Mouse (Mus musculus): Measurements from ENCODE around the gene Abcb8. TPM values are rescaled to one million over a fixed set of nuclear protein-coding genes. Genes with fewer than 3 reads are reported as not detected.

Abcb8 gene
- polyA plus RNA-seq, 1 experiment: 10.6 TPM

DNA sequence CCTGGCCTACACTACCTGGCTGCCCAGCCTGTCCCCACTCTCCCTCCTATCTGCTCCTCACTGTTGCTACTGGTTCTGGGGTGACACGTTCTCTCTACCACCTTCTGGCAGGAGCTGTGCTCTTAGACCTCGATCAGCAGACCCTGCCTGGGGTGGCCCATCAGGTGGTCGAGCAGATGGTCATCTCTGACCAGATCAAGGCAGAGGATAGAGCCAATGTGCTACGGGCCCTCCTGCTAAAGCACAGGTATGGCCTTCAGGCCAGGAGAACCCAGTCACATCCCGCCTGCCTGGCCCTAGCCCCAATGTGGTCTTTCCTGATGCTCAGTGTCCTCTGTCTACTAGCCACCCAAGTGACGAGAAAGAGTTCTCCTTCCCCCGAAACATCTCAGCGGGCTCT, 40.5 kb downstream of the Abcb8 start:
- Histone ChIP-seq H3K9me3 (no peaks in the 10 kb centered on the region), H3K4me1 (no peaks in the 10 kb centered on the region), H3K4me3 (replicated peaks) (no peak overlapping the region), H3K36me3 (replicated peaks; ENCODE audit: low read length) (peaks cover 99% of the 10 kb centered on the region), H3K27me3 (replicated peaks) (no peaks in the 10 kb centered on the region)
- TF ChIP-seq FLI1 (IDR thresholded peaks at IDR 0.05; ENCODE audit: low read length): no peak
- TF ChIP-seq GATA1 (IDR thresholded peaks at IDR 0.05; ENCODE audit: borderline replicate concordance, low read length): no peak

GRCm38 (mm10) chr5:24441187-24441586, 47.7 kb downstream of the Abcb8 start:
- Histone ChIP-seq H3K4me1 (peaks cover 30% of the 10 kb centered on the region), H3K27me3 (replicated peaks) (no peaks in the 10 kb centered on the region), H3K9me3 (no peaks in the 10 kb centered on the region), H3K36me3 (replicated peaks; ENCODE audit: low read length) (peaks cover 82% of the 10 kb centered on the region), H3K4me3 (replicated peaks) (no peak overlapping the region)
- no peak for TF ChIP-seq FLI1 (IDR thresholded peaks at IDR 0.05; ENCODE audit: low read length)

DNA sequence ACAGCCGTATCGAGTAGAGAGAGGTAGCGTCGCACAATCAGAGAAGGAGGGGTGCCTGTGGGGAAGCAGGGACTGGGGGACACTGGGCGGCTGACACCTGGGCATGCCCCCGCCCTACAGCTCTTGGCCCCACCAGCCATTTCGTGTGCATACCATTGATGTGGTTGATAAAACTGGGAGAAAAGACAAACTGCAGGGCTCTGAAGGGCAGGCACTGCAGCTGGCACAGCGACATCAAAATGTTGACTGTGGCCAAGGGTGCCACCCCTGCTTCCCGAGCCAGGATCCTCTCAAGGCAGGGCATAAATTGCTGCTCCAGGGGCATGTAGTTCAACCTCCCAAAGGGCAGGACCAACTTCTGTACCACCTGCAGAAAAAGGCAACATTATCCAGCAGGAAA, 48.6 kb downstream of the Abcb8 start:
- peaks cover 39% of the 10 kb centered on the region for H3K4me1 ChIP-seq
- H3K4me3 ChIP-seq (replicated peaks): no peak overlapping the region
- H3K27me3 ChIP-seq (replicated peaks): no peaks in the 10 kb centered on the region
- TF ChIP-seq FLI1 (IDR thresholded peaks at IDR 0.05; ENCODE audit: low read length) (no peak), GATA1 (IDR thresholded peaks at IDR 0.05; ENCODE audit: borderline replicate concordance, low read length) (no peak)
- peaks cover 73% of the 10 kb centered on the region for H3K36me3 ChIP-seq (replicated peaks; ENCODE audit: low read length)
- no peaks in the 10 kb centered on the region for H3K9me3 ChIP-seq

DNA sequence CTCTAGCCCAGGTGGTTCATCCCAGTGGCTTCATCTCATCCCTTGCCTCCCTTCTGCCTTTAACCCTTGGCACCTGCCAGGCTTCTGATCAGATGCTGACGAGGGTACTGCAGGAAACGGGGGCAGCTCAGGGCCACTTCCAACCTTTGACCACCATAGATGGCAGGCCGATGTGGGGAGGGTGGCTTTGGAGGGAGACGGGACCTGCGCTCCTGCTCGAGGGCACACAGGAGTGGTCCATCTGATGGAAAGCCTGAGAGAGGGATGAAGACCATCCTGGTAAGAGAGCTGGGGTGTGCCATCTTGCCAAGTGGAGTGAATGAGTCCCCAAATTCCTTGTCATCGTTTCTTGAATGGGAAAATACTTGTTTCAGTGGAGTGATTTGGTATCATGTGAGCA, 49.7 kb downstream of the Abcb8 start:
- Histone ChIP-seq H3K4me3 (replicated peaks) (no peak overlapping the region), H3K9me3 (no peaks in the 10 kb centered on the region), H3K36me3 (replicated peaks; ENCODE audit: low read length) (peaks cover 63% of the 10 kb centered on the region), H3K4me1 (peaks cover 51% of the 10 kb centered on the region), H3K27me3 (replicated peaks) (no peaks in the 10 kb centered on the region)
- TF ChIP-seq GATA1 (IDR thresholded peaks at IDR 0.05; ENCODE audit: borderline replicate concordance, low read length) (no peak), FLI1 (IDR thresholded peaks at IDR 0.05; ENCODE audit: low read length) (no peak)

DNA sequence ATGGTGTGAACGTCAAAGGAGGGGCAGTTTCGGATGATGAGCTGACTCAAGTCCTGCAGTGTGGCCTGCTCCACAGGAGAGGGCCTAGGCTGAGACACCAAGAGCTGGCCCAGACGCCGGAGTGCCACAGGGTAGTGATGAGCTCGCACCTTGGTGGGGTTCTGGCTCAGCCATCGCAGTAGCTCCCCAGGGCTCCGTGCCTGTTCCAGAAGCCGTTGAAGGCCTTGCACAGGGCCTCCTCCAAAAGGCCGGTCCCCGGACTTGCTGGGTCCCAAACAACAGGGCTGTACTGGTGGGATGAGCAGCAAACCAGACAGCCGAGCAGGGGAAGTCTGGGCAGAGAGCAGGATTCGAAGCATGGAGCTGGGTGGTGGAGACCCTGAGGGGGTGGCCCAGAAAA, 50.5 kb downstream of the Abcb8 start:
- H3K4me3 ChIP-seq (replicated peaks): peak overlapping the region; percentile 95

DNA sequence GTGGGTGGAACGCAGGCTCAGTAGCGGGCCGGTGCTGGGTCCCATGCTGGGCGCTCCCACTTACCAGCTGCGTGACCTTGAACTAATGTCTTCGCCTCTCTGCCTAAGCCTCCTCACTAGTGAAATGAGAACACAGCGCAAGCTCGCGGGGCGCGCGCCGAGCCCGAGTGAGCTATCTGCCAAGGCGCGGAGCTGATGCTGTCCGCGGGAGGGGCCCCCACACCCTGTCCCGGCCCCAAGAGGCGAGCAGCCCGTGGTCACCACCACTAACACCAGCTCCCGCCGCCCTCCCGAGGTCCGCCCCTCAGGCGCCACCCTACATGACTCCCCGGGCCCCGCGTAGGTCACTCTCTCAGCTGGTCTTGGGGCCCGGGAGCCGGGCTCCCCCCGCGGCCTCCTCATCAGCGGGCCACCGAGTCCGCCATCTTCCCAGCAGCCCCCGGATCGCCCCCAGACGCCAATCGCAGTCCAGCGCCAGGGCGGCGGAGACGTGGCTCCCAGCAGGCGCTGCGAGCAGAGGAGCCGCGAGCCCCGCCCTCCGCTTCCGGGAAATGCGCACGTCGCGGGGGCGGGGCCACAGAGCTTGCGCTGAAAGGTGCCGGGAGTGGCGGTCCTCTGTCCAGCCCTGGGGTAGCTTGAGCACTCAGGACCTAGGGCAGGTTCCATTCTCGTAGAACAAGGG, 51.4 kb downstream of the Abcb8 start, which contains the start of gene Fastk:
TSS of gene Fastk (minus strand) at position 542 of the 682 bp plus-strand sequence.
- Histone ChIP-seq H3K4me3 (replicated peaks) (peak within 1 kb of the TSS; percentile 95), H3K36me3 (replicated peaks; ENCODE audit: low read length) (peaks cover 46% of the 10 kb centered on the region), H3K27me3 (replicated peaks) (no peaks in the 10 kb centered on the region), H3K4me1 (peaks cover 51% of the 10 kb centered on the region), H3K9me3 (no peaks in the 10 kb centered on the region)
- TF ChIP-seq FLI1 (IDR thresholded peaks at IDR 0.05; ENCODE audit: low read length) (no peak), GATA1 (IDR thresholded peaks at IDR 0.05; ENCODE audit: borderline replicate concordance, low read length) (no peak)

More for the DNA sequence above, 50.5 kb downstream of the Abcb8 start:
- TF ChIP-seq GATA1 (IDR thresholded peaks at IDR 0.05; ENCODE audit: borderline replicate concordance, low read length): no peak
- TF ChIP-seq FLI1 (IDR thresholded peaks at IDR 0.05; ENCODE audit: low read length): no peak
- peaks cover 51% of the 10 kb centered on the region for H3K4me1 ChIP-seq
- H3K36me3 ChIP-seq (replicated peaks; ENCODE audit: low read length): peaks cover 56% of the 10 kb centered on the region
- H3K27me3 ChIP-seq (replicated peaks): no peaks in the 10 kb centered on the region
- H3K9me3 ChIP-seq: no peaks in the 10 kb centered on the region

- Histone ChIP-seq H3K27me3 (replicated peaks) (no peaks in the 10 kb centered on the region), H3K9me3 (no peaks in the 10 kb centered on the region), H3K36me3 (replicated peaks; ENCODE audit: low read length) (peaks cover 40% of the 10 kb centered on the region), H3K4me3 (replicated peaks) (peak overlapping the region; percentile 95), H3K4me1 (peaks cover 52% of the 10 kb centered on the region)
- no peak for TF ChIP-seq GATA1 (IDR thresholded peaks at IDR 0.05; ENCODE audit: borderline replicate concordance, low read length)
- no peak for TF ChIP-seq FLI1 (IDR thresholded peaks at IDR 0.05; ENCODE audit: low read length)
Measured at GRCm38 (mm10) chr5:24445428-24446080, 52.1 kb downstream of the Abcb8 start.

DNA sequence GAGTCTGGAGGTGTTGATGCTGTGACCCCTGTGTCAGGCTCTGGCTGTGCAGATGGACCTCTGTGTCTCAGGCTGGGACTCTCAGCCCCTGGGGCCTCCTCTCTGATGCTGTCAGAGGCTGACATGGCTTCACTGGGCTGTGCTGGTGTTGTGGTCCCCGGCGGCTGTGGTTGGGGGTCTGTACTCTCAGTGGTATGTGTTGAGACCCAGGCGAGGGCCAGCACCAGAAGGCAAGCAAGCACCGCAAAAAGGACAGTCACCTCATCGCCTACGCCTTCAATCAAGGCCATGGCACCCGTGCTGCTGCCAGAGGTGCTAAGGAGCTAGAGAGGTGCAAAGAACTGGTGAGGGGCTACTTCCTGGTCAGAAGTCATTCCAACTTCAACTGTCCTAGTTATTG, 53.2 kb downstream of the Abcb8 start:
- Histone ChIP-seq H3K36me3 (replicated peaks; ENCODE audit: low read length) (peaks cover 29% of the 10 kb centered on the region), H3K4me1 (peaks cover 61% of the 10 kb centered on the region), H3K4me3 (replicated peaks) (peak overlapping the region; percentile 96), H3K27me3 (replicated peaks) (no peaks in the 10 kb centered on the region), H3K9me3 (no peaks in the 10 kb centered on the region)
- no peak for TF ChIP-seq GATA1 (IDR thresholded peaks at IDR 0.05; ENCODE audit: borderline replicate concordance, low read length)
- TF ChIP-seq FLI1 (IDR thresholded peaks at IDR 0.05; ENCODE audit: low read length): no peak

DNA sequence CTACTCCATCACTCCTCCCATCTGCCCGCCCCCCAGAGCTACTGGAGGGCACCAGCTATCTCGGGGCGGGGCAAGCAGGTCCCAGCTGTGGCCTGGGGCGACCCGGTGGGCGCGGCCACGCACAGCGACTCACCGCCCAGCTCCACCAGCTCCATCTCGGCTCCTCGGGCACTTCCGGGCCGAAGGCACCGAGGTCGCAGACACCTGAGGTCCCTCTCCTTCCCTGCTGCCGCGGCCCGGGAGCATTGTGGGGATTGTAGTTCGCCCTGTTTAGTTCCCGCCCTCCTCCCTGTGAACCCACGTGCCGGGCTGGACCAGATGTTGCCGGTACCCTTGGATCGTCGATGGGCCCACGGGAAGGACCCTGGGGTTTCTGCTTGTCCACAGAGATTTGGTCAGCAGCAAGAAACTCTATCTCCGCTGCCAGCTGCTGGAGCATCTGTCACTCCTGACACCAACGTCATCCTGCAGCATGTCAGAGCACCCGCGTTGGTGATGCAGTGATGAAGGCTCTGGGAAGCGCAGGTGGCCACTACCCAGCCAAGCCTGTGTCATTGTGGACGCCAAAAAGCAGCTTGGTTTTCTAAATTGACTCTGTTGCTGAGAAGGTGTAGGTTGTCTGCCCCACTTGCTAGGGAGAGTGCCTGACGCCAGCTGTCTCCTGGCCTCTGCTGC, 54.3 kb downstream of the Abcb8 start, which contains the start of gene Tmub1:
TSS of gene Tmub1 (minus strand) at position 231 of the 675 bp plus-strand sequence.
- H3K27me3 ChIP-seq (replicated peaks): no peaks in the 10 kb centered on the region
- H3K9me3 ChIP-seq: no peaks in the 10 kb centered on the region
- H3K4me1 ChIP-seq: peaks cover 65% of the 10 kb centered on the region
- TF ChIP-seq FLI1 (IDR thresholded peaks at IDR 0.05; ENCODE audit: low read length) (no peak), GATA1 (IDR thresholded peaks at IDR 0.05; ENCODE audit: borderline replicate concordance, low read length) (no peak)
- H3K36me3 ChIP-seq (replicated peaks; ENCODE audit: low read length): peaks cover 18% of the 10 kb centered on the region
- peak within 1 kb of the TSS; percentile 96 for H3K4me3 ChIP-seq (replicated peaks)

Measured in megakaryocyte, embryonic 14.5 days (primary cell).